Mouse (Mus musculus): Measurements from ENCODE around the gene Sh2d4b. TPM values are rescaled to one million over a fixed set of nuclear protein-coding genes. Genes with fewer than 3 reads are reported as not detected.

The Sh2d4b gene
- total RNA-seq, 4 experiments from 2014 or later: 0.24 to 1.2 (median 0.31) TPM

- no peak for DNase-seq (ENCODE audit: low spot score in 2 of 2)
Measured at GRCm38 (mm10) chr14:40906770-40907169, 13.7 kb upstream of the Sh2d4b start.

- no peak for DNase-seq (ENCODE audit: low spot score in 2 of 2)
Measured at GRCm38 (mm10) chr14:40905813-40906212, 12.7 kb upstream of the Sh2d4b start.

- DNase-seq (ENCODE audit: low spot score in 2 of 2): no peak
Measured at GRCm38 (mm10) chr14:40902307-40903055, 9.4 kb upstream of the Sh2d4b start.

- no peak for DNase-seq (ENCODE audit: low spot score in 2 of 2)
Measured at GRCm38 (mm10) chr14:40900267-40900666, 7.2 kb upstream of the Sh2d4b start.

- DNase-seq (ENCODE audit: low spot score in 2 of 2): no peak
Measured at GRCm38 (mm10) chr14:40897916-40898315, 4.8 kb upstream of the Sh2d4b start.

GRCm38 (mm10) chr14:40895681-40896080, 2.6 kb upstream of the Sh2d4b start:
- no peak for DNase-seq (ENCODE audit: low spot score in 2 of 2)

GRCm38 (mm10) chr14:40894576-40895247, 1.6 kb upstream of the Sh2d4b start:
- DNase-seq (ENCODE audit: low spot score in 2 of 2): peak; percentile 65 to 73

DNA sequence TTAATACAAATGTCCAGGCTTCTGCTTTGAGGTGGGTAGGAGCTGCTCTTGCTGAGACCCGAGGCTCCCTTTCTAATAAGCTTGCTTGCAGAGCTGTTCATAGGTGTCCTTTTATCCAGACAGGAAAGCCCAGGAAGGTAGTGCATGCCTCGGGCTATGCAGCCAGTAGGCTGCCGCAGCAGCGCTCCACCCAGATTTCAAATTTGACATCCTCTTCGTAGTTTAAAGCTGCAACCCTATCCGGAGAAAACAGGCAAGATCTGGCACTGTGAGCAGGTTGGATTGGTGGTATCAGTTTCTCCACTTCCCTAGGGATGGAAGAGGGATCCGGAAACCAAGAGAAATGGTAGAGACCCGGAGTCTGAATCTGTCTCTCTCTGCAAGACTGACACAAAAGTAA, 818 bp upstream of the Sh2d4b start:
- no peak for DNase-seq (ENCODE audit: low spot score in 2 of 2)

DNA sequence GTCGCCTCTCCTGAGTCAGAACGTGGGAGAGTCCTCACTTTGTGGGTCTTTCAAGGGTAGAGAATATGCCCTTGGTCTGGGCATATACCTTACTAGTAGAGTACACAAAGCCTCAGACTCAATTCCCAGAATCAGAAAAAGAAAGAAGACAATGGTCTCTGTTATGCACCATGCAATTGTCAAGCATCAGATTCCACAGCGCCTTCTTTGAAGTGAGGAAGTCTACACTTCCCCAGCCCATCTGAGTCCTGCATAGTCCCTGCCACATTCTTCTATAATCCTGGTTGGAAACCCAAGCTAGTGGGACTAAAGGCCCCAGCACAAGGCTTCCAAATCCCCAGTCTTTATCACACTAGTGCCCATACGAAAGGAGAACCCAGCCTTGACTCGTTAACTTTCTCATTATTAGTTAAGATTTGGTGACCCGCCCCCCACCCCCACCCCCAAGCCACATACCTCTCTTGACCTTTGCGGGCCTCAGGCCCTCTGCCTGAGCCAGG, 690 bp downstream of the Sh2d4b start:
- no peak for DNase-seq (ENCODE audit: low spot score in 2 of 2)

DNA sequence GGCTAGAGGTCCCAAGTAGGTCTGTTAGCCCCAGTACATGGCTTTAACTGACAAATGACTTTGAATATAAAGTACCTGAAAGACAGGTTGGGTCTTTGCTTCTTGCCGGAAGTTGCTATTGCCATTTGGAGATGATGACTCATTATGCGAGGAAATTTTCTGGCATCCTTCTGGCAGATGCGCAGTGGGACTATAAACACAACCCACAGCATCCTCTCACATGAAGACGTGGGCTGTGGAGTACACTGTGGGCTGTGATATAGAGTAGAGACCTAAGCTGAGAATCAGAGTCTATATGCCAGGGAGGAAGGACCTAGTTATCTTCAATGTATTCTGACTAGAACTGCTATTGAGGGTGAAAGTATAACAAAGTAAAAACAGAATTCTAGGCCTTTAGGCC, 1.6 kb downstream of the Sh2d4b start:
- no peak for DNase-seq (ENCODE audit: low spot score in 2 of 2)

- no peak for DNase-seq (ENCODE audit: low spot score in 2 of 2)
Measured at GRCm38 (mm10) chr14:40889704-40890103, 3.4 kb downstream of the Sh2d4b start.

DNA sequence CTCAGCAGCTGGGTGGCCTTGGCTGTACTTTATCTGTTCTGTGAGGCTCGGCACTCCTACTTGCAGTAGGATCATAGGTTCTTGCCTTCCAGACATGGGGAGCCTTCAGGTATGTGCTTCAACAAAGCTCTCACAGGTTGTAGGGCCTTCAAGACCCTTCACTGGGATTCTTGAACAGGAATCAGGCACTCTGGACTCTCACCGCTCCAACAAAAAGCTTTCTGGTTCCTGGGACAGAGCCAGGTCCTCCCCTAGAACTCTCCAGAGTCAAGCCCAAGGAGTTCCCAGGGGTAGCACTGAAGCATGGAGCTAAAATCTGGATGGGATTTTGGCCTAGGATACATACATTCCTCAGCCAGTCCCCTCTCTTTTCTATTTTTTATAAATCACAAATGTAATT, 3.9 kb downstream of the Sh2d4b start:
- no peak for DNase-seq (ENCODE audit: low spot score in 2 of 2)

GRCm38 (mm10) chr14:40886428-40887202, 6.5 kb downstream of the Sh2d4b start:
- DNase-seq (ENCODE audit: low spot score in 2 of 2): no peak

DNA sequence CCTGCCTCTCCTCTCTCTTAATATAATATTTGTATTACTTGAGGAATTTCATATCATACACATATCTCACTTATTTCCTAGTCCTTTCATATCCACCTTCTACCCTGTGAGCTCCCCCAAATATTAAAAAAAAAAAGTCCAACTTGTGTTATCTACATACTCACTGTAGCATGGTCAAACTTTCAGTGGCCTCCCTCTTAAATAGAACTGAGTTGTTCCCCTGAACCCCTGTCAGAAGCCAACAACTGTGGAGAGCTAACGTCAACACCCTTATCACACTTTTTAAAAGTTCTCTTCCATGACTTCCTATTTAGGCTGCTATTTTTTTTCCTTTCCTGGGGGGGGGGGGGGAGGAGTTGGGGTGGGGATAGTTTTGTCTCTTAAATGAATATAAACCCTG, 7.3 kb downstream of the Sh2d4b start:
- no peak for DNase-seq (ENCODE audit: low spot score in 2 of 2)

DNA sequence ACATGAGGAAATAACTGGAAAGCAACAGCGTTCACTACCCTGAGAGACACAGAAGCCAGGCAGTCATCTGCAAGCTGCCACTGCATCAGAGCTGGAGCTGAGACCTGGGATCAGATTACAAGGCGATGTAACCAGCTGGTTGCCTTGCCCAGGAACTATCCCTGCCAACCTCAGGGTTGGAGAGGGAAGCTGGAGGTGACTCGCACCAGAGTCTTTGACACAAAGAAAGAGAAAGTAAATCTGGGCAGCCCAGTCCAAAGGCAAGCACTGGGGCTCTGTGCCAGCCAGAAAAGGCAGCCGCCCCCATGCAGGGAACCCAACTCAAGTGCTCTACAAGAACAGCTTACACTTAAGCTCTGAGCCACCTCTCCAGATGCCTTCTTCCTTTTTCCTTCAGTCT, 7.8 kb downstream of the Sh2d4b start:
- peak in 1 of 2 experiments; percentile 20 for DNase-seq (ENCODE audit: low spot score in 2 of 2)

DNA sequence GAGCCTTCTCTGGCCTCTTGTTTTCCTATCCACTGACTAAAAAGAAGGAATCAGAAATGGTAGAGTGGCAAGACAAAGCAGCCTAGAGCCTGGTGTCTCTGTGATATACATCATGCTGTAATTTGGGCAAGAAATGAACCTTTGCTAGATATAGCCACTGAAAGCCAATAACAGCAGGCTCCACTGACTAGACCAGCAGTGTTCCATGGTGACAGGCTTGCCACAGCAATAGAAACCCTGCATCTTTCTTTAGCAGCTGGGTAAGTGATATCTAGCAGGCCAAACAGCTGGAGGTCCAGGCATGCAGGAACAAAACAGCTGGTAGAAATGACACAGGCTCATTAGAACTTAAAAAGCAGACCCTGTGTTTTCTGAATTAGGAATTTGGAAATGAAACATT, 18.5 kb downstream of the Sh2d4b start:
- no peak for DNase-seq (ENCODE audit: low spot score in 2 of 2)

GRCm38 (mm10) chr14:40873961-40874360, 19.1 kb downstream of the Sh2d4b start:
- DNase-seq (ENCODE audit: low spot score in 2 of 2): no peak

GRCm38 (mm10) chr14:40870598-40870997, 22.5 kb downstream of the Sh2d4b start:
- DNase-seq (ENCODE audit: low spot score in 2 of 2): no peak

- no peak for DNase-seq (ENCODE audit: low spot score in 2 of 2)
Measured at GRCm38 (mm10) chr14:40864811-40865514, 28.1 kb downstream of the Sh2d4b start.

GRCm38 (mm10) chr14:40863659-40864058, 29.4 kb downstream of the Sh2d4b start:
- no peak for DNase-seq (ENCODE audit: low spot score in 2 of 2)

DNA sequence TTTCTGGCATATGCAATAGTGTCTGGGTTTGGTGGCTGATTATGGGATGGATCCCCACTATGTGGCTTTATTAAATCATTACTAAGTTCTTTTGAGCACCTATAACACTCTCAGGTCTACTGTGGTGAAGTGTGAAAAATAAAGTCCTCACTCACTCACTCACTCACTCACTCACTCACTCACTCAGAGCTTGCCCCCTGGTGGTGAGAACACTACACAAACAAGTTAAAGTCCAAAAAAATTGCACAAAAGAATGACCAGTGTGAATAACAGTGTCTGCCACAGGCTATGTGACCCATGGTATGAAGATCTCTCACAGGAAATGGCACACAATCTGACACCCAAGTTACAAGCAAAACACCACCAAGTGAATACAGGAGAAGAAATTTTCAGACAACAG, 30.0 kb downstream of the Sh2d4b start:
- DNase-seq (ENCODE audit: low spot score in 2 of 2): no peak
